Mouse (Mus musculus) CH12F3 (cell line): ENCODE results near the gene Gm11639.

ENCODE experiments used
- in situ Hi-C: fragments of 300-500 bp; cut with MboI; formaldehyde crosslinking; loops from 2 replicates; pipeline ENCODE4 v1.14.3; 2020; ENCODE audit warnings: low sequenced_read_pairs

Gene Gm11639

DNA sequence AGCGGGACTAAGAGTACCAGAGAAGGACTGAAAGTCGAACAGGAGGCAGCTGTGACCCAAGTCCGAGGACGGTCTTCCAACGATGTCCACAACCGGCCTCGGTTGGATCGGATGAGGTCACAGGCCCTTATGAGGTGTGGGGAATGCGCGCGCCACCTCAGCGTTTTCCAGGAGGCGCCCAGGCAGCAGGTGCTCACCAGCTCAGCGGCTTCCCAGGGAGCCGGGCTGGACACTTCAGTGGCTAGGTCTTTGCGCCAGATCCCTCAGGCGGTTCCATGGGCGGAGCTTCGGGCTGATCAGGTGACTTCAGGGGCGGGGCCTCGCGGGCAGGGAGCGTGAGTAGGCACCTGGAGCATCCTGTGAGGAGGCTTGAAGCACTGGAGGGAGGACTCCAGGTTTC is at the start of gene Gm11639:
Gm11639 (plus strand) TSS at position 160 of the 400 bp plus-strand sequence.
- in situ Hi-C loops = no loop called here

DNA sequence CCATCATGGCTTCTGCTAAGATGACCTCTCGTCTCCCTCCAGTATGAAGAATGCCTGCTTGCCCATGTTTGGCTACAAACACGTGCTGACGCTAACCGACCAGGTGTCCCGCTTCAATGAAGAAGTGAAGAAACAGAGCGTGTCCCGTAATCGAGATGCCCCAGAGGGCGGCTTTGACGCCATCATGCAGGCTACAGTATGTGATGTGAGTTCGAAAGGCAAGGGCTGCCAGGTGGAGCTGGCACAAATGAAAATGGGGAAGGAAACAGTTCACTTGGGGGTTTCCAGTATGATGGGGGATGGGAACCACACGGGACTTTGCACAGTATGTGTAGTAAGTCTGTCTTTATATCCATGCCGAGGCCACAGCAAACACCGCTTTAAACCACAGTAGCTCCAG is 48.5 kb upstream of the Gm11639 start:
- in situ Hi-C loops = no loop called here

DNA sequence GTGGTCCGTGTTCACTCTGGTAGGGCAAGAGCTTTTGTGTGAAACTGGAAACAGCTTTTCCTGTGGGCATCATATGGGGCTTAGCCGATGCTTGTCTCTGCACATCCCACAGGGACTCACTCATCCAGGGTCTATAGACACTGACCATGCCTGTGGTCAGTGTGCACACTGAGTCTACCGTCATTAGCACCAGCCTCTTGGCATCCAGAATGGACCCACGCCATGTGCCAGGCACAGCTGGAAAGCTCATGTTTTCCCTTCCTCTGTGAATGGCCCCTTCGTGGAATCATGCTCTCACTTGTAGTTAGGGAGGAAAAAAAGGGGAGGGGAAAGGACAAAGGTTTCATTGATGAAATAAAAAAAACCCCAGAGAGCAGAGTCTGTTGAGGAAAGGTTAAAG is 47.5 kb upstream of the Gm11639 start:
- in situ Hi-C loops = no loop called here

DNA sequence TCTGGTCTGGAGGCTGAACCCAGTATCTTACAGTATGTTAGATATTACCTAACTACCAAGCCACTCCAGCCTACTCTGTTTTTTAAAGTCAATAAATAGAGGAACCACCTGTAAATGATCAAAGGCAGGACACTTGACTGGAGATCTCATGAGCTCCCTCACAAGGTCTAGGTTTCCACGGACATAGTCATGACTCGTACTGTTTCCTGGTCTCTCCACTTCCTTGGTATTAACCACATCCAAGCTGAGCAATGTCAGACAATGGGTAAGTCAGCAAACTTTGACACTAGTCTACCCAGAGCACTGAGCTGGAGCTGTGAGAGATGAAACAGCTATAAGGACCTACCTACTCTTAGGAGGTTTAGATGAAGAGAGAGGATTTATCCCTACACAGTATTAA is 46.6 kb upstream of the Gm11639 start:
- in situ Hi-C loops = no loop called here

DNA sequence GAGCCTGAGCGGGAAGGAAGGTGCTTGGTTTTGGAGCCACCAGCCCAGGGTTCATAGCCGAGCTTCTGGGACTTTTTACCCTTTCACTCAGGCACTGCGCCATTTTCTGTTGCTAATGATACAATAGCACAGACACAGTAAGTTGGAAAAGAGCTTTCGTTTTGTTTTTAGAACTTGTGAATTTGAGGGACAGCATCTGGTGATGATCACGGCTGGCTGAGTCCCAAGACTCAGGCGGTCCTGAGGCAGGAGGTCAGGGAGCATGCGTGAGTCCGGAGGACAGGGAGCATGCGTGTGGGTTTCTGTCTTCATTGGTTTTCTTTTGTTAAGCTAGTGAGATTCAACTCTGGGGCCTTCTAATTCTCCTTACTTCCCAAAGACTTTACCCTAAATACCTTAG is 45.9 kb upstream of the Gm11639 start:
- in situ Hi-C loops = no loop called here

DNA sequence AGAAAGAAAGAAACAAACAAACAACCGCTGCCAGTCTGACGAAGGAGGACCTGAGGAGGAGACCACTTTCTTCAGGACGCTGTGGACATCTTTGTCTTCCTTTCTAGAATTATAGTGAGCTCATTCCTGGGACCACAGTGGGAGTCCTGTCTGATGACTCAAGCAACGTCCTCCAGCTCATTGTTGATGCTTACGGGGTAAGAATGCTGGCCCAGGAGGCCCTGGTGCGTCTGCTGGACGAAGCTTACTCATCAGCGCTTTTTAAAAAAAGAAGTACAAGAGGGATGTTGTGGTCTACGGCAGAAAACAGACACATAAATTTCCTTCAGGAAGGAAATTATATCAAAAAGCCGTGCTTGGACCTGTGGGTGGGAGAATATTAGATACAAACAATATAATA is 44.6 kb upstream of the Gm11639 start:
- in situ Hi-C loops = no loop called here

DNA sequence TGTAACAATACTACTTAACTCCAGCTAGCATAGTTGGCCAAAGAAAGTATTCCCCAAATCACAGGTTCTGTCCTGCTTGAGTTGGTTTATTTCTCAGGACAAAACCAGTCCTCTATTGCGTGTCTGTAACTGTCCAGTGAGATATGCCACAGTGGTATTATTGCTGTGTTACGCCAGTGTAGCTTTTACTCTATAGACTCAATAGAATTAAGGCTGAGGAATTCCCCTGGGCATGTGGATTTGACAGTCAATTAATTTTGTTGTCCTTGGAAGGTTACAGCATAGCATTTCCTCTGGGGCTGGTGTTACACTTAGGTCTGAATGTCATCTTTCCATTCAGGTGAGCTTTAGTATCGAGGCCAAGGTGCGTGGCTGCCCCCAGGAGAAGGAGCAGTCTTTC is 42.3 kb upstream of the Gm11639 start:
- in situ Hi-C loops = no loop called here

DNA sequence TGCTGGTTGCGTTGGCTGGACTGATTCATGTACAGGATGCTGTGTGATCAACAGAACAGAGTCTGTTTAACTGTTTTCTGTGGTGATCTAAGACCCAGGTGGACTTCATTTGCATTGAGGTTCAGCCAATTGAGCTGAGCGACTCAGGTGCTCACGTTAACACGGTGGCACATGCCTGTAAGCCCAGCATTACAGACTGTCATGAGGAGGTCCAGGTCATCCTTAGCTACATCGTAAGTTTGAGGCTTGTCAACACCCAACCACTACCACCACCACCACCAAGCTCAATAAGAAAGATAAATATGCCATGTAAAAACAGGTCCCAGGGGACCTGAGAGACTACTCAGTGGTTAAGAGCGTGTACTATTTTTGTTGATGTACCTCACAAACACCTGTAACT is 40.1 kb upstream of the Gm11639 start:
- in situ Hi-C loops = no loop called here

DNA sequence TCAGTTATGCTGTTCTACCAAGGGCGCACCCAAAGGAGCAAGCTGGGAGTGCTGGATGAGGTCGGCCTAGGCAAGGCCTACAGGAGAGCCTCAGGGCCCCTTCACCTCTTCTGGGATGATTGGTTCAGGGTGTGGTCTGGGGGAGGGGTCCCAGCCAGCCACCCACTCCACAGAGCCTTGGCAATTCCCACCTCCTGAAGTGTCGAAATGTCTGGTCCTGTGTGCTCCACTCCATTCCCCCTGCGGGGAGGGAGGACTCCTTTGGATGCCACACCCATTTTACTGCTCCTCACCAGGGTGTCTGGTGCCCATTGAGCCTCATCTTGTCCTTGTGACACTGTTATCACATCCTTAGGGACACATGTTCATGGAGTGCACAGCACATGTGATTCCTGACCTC is 39.3 kb upstream of the Gm11639 start:
- in situ Hi-C loops = no loop called here

DNA sequence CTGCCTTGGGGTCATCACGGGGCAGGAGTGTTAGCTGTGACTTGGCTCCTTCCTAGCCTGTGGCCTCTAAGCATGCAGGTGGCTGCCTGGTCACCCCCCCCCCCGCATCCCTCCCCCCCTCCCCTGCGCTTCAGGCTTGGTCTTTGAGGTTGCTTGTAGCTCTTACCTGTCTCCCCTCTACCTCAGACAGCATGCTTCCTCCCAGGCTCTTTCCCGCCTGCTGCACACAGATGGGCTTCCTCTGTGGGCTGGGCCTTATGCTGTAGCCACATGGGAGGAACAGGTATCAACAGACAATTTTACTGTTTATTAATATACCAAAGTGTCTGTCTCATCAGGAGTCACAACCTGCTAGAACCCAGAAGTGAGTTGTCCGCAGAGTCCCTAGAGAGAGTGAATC is 38.9 kb upstream of the Gm11639 start:
- in situ Hi-C loops = no loop called here

DNA sequence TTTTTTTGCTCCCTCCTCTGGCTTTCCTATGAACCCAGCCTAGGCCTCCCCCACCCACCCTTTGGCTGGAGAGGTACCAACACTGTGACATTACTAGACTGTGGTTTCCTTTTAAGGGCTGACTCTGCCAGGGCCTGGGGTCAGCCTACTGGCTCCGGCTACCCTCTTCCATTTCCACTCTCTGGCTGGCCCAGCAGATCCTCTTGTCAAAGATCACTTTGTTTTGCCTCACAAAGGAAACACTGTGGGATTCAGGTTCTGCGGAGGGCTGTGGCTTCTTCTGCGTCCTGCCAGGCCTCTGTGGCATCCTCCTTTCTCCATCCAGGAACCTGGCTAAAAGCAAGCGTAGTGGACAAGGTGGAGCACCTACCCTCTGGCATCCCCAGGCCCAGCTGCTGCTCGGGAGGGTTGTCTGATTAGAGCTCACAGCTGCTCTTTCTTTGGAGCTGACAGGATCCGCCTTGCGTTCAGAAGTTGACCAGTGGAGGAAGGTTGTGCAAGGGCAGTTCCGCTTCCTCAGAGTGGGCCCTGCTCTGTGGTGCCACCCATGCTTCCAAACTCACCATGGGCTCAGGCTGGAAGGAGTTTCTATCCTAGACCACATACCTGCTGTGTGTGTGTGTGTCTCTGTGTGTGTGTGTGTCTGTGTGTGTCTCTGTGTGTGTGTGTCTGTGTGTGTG is 38.2 kb upstream of the Gm11639 start:
- in situ Hi-C loops = no loop called here

DNA sequence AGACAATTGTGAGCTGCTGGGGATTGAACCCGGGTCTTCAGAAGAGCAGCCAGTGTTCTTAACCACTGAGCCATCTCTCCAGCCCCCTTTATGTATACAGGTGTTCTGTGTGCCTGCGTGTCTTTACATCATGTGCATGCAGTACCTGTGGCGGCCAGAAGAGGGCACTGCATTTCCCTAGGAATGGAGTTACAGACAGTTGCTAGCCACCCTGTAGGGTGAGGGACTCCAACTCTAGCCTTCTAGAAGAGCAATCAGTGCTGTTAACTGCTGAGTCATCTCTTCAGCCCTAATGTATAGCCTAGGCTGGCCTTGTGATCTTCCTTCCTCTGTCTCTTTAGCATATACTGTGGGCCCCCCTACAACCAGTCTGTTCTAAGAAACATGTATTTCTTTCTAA is 36.9 kb upstream of the Gm11639 start:
- in situ Hi-C loops = no loop called here

DNA sequence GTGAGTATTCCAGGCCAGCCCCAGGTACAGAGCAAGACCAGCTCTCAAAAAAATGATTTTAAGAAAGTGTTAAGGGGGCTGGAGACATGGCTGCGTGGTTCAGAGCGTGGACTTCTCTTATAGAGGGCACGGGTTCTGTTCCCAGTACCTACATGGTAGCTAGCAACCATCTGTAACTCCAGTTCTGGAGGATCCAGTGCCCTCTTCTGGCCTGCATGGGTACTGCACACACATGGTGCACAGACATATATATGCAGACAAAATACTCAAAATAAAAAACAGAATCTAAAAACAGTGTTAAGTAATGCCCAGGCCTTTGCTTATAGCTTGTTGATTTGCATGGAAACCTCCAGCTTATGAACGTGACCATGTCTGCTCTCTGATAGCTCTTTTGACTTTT is 24.9 kb upstream of the Gm11639 start:
- in situ Hi-C loops = no loop called here

DNA sequence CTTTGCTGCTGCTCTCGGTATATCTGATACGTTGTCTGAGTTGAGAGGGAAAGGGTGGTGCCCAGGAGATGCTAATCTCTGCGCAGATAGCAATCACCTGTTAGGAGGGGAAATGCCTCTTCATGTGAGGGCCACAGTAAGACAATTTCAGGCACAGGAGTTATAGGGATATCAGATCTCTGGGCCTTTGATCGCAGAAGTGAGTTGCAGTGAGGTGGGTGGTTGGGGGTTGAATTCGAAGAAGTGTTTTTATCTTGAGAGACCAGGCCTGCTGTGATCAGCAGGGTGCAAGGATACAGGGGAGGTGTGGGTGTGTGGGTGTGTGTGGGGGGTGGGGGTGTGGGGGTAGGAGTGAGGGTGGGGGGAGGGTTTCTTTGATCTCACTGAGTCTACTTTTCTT is 24.4 kb upstream of the Gm11639 start:
- in situ Hi-C loops = no loop called here

DNA sequence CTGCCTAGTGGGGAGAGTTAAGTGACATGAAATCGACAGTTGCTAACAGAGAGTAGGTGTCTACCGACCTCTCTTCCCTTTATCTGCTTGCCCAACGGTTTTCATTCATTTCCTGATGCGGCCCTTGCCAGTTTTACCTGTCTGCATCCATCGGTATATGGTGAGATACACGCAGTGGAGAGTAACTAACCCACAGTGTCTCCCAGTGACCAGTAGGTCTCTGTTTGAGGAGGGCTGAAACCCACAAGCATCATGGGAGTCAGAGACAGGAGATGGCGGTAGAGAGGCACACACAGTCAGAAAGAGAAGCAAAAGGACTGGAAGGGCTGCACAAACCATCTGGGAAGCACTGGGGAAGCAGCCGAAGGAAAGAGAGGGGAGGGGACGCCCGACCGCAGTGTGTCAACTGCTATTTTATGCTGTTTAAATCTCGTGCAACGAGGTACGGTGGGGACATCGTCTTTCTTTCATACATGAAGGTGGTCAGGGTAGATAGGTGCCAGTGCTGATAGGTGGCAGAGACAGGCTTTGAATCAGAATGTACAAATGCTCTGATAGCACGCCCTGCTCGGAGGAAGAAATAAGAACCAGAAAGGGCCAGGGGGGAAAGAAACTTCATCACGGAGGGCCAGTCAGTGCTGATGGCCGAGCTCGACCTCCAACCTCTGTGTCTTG is 23.8 kb upstream of the Gm11639 start:
- in situ Hi-C loops = no loop called here

DNA sequence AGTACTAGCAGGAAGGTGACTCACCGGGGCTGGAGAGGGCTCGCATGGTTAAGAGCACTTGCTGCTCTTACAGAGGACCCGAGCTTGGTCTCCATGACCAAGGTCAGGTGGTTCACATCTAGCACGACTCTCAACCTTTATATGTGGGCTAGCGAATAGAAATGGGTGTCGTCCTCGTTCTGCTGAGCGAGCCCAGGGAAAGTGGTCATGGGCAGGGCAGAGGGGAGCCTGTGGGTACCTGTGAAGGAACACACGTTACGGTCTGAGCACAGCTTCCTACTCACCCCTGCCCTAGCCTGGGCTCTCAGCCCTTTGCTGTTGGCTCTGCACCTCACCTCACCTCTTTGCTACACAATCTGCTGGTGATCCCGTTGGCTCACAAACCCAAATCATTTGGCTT is 22.9 kb upstream of the Gm11639 start:
- in situ Hi-C loops = no loop called here

DNA sequence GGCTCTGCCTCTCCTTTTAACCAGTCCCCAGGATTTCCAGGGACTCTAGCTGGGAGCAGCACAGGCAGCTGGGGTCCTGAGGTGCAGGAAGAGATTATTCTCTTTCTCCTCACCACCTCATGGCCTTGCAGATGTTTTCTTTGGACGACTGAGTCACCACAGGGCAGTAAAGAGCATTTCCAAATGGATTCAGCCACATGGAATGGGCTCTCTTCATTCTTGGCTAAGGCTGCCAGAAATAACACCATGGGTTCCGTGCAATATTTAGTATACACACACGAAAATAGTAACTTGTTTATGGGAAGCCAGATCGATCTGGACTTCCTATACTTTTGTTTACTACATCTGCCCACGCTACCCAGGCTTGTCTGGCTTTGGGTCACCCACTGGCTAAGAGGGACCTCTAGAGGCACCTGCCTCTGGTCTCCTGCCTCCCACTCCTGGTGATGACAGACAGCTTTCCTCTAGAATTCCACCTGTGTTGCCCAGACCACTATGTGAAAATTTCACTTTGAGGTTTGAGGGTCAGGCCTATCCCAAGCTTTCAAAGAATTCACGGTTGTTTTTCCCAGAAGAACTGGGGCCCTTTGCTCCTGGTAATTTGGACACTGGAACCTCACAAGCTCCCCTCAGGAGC is 22.1 kb upstream of the Gm11639 start:
- in situ Hi-C loops = no loop called here

DNA sequence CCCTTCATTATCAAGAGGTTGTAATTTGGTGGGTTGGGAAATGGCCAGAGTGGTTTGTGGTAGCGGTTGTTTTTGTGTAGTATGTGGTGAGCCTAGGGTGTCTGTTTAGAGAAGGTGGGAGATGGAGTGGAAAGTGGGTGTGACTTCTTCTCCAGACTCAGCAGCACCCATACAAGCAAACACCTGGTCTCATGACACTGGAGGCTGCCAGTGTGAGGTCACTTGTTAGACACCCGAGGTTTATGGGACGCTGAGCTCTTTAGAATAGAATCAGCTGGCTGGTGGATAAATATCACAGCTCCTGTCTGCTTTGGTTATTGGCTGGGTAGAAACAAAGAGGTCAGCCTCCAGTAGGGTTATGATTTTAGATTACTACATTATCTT is 21.6 kb upstream of the Gm11639 start:
- in situ Hi-C loops = no loop called here

DNA sequence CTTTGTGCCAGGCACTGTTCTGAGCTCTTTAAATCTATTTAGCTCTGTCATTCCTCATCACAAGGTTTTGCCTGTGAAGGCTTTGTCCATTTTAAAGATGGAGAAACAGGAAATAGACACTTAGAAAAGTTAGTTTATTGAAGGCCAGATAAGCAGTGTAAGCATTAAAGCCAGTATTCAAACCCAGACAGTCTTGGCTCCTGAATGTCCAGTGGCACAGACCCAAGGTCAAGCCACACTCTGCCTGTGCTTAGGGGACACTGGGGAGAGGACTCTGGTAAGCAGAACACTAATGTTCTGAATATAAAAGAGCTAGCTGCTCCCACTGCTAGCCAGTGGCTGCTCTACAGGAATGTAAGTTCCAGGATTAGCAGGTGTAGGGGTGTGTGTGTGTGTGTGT is 21.1 kb upstream of the Gm11639 start:
- in situ Hi-C loops = no loop called here

DNA sequence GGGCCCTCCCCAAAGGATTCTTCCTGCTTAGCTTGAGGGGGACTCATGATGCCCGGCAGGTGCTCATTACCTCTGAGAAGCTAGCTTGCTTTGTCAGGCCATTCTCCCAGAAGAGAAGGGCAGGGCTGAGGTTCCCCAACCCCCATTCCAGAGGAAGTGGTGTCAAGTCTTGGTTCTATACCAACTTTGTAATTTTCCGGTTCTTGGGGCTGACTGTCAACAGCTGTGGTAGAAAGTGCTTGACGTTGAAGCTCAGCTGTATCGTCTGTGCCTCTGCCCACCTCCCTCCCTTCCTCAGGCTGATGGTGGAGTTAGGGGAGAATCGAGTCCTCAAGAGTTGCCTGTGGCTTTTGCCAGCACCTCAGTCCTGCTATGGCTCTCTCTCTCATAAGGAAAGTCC is 18.1 kb upstream of the Gm11639 start:
- in situ Hi-C loops = no loop called here

DNA sequence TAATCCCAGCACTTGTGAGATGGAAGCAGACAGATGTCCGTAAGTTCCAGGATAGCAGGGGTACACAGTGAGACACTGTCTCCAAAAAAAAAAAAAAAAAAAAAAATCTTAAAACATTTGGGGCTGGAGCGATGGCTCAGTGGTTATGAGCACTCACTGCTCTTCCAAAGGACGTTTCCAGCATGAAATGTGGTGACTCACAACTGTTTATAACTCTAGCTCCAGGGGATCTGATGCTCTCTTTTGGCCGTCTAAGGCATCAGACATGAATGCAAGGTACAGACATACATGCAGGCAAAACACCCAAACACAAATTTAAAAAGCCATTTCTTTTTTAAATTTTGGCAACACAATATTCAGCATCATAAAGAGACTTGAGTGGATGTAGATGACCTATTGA is 12.1 kb upstream of the Gm11639 start:
- in situ Hi-C loops = no loop called here

DNA sequence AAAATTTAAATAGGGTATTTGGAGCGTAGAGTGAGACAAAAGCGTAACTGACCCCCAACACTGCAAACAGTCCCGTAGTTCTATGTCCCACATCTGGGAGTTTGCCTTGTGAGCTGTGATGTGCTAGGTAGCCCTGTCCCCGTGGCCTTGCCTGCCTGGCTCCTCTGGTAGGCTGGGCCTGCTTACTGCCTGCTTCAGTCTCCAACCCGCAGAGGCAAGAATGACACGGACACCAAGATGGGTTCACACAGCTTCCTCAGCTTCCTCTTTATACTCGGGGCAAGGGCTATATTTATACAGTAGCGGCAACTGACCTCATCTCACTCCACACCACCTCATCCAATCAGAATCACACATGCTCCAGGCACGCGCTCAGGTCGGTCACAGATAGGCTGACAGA is 10.7 kb upstream of the Gm11639 start:
- in situ Hi-C loops = no loop called here

DNA sequence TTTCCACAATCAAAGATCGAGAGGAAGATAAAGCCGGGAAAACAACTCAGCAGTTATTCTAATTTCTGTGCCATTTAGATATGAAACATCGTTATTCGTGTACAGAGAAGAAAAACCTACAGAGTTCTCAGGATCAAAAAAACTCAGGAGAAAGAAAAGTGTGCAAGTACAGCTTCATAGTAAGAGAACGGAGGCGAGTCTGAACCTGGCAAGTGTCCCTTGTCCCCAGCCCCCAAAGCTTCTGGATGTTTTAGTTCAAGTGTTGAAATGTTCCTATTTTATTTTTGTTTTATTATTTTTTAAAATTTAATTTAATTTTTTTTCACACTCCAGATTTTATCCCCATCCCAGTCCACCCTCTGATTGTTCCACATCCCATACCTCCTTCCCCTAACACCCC is 7.7 kb downstream of the Gm11639 start:
- in situ Hi-C loops = no loop called here
